Mouse (Mus musculus) lung, embryonic 14.5 days (tissue): ENCODE measurements around the gene Wdfy1. TPM values are rescaled to one million over a fixed set of nuclear protein-coding genes. Genes with fewer than 3 reads are reported as not detected.

Experiments
- ATAC-seq: fragments of 200-750 bp; cut with Nextera tagmentation; 2 replicates; pipeline ENCODE4 v1.8.0; 2017; ENCODE audit warnings: mild to moderate bottlenecking, moderate TSS enrichment, moderate library complexity; ENCODE audit not compliant: insufficient read depth
- DNase-seq: peaks from one replicate; pipeline ENCODE4 v3.0.0-alpha.2; 2015
- H3K27ac ChIP-seq: fragments of 300-500 bp; sonication (generic); 2 replicates; pipeline ENCODE4 v1.5.1; 2014; ENCODE audit warnings: low read depth, mild to moderate bottlenecking, moderate library complexity
- H3K27me3 ChIP-seq: fragments of 300-500 bp; sonication (generic); 2 replicates; pipeline ENCODE4 v1.6.1; 2014; ENCODE audit warnings: low read length, control low read depth; ENCODE audit not compliant: insufficient read depth
- H3K36me3 ChIP-seq: fragments of 300-500 bp; sonication (generic); 2 replicates; pipeline ENCODE4 v1.6.1; 2014; ENCODE audit warnings: control low read depth; ENCODE audit not compliant: insufficient read depth
- H3K4me1 ChIP-seq: fragments of 300-500 bp; sonication (generic); 2 replicates; pipeline ENCODE4 v1.6.1; 2014; ENCODE audit warnings: antibody characterized with exemption, control low read depth; ENCODE audit not compliant: insufficient read depth
- H3K4me2 ChIP-seq: fragments of 300-500 bp; sonication (generic); 2 replicates; pipeline ENCODE4 v1.6.1; 2014; ENCODE audit warnings: mild to moderate bottlenecking
- H3K4me3 ChIP-seq: fragments of 300-500 bp; sonication (generic); 2 replicates; pipeline ENCODE4 v1.5.1; 2014; ENCODE audit warnings: low read depth, low read length
- H3K9ac ChIP-seq: fragments of 300-500 bp; sonication (generic); 2 replicates; pipeline ENCODE4 v1.6.1; 2014
- H3K9me3 ChIP-seq: fragments of 300-500 bp; sonication (generic); 2 replicates; pipeline ENCODE4 v1.6.1; 2016; ENCODE audit warnings: low read depth, low read length, control low read depth
- CTCF ChIP-seq: IDR thresholded peaks from 2 replicates; pipeline ENCODE4 v1.5.1; 2016; ENCODE audit warnings: antibody characterized with exemption, low read depth
- WGBS: fragments of 180-500 bp; shearing (Covaris S2); extraction: QIAGEN DNeasy Blood & Tissue Kit; methylation state at CpG from one replicate; pipeline ENCODE4 v1.1.7; 2014; 5-methylcytosine and 5-hydroxymethylcytosine counted together
- polyA plus RNA-seq: library from polyadenylated mRNA; unstranded; fragments of >200 nt; fragmentation: Nextera tagmentation; extraction: Ambion mirVana; gene quantifications from 2 replicates; pipeline ENCODE4 v1.2.1, GENCODE M21; 2014

Gene Wdfy1
- polyA plus RNA-seq, 1 experiment from 2014 or later = 39.9 TPM

DNA sequence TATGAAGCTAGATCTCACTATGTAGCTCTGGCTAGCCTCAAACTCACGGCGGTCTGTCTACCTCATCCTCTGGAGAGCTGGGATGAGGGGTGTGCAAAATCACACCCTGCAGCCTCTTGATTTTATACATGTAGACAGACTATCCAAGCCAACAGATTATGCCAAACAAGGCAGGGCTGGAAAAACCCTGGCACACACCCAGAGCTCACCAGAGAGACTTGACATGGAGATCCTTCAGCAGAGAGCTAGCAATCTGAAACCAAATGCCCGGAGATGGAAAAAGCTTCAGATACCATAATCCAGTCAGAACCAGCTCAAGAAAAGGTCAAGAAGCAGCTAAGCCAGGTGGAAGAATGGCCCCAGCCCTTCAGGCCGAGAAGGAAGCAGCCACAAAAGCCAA is 111.0 kb downstream of the Wdfy1 start:
- Histone ChIP-seq H3K4me2 (no peak overlapping the region), H3K4me1 (no peaks in the 10 kb centered on the region), H3K9me3 (no peaks in the 10 kb centered on the region), H3K27ac (no peak overlapping the region), H3K27me3 (no peaks in the 10 kb centered on the region), H3K36me3 (no peaks in the 10 kb centered on the region), H3K9ac (no peak overlapping the region), H3K4me3 (no peak overlapping the region)
- WGBS = 71% methylated on average over 4 of the region's 4 CpGs
- ATAC-seq = no peak
- no peak for DNase-seq
- TF ChIP-seq CTCF = no peak

GRCm38 (mm10) chr1:79659598-79659997 is 116.3 kb downstream of the Wdfy1 start:
- no peak overlapping the region for H3K9ac ChIP-seq
- H3K4me1 ChIP-seq = no peaks in the 10 kb centered on the region
- no peak overlapping the region for H3K4me2 ChIP-seq
- H3K9me3 ChIP-seq = no peaks in the 10 kb centered on the region
- no peaks in the 10 kb centered on the region for H3K27me3 ChIP-seq
- no peaks in the 10 kb centered on the region for H3K36me3 ChIP-seq
- H3K27ac ChIP-seq = no peak overlapping the region
- no peak for DNase-seq
- 74% methylated on average over 7 of the region's 7 CpGs for WGBS
- no peak for ATAC-seq
- no peak for TF ChIP-seq CTCF
- H3K4me3 ChIP-seq = no peak overlapping the region

DNA sequence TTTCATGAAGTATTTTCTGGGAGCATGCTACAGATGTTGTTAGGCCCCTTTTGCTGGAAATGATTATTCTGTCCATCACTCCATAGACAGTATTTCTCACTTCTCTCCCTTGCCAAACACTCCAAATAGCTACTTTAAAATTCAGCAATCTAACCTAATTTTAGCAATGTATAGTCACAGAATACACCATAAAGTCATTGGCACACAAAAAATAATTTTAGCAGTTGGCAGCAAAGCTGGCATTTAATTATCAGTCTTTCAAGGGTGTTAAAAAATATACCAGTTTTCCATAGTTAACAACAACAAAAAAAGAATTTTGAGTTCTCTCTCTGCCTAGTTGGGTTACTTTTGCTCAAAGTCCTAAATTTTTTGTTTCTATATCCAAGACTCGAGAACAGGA is 118.5 kb downstream of the Wdfy1 start:
- Histone ChIP-seq H3K27me3 (no peaks in the 10 kb centered on the region), H3K9me3 (no peaks in the 10 kb centered on the region), H3K9ac (no peak overlapping the region), H3K27ac (no peak overlapping the region), H3K4me2 (no peak overlapping the region), H3K4me3 (no peak overlapping the region), H3K36me3 (no peaks in the 10 kb centered on the region), H3K4me1 (no peaks in the 10 kb centered on the region)
- TF ChIP-seq CTCF = no peak
- no peak for DNase-seq
- no peak for ATAC-seq
- 49% methylated on average over 1 of the region's 1 CpGs for WGBS

DNA sequence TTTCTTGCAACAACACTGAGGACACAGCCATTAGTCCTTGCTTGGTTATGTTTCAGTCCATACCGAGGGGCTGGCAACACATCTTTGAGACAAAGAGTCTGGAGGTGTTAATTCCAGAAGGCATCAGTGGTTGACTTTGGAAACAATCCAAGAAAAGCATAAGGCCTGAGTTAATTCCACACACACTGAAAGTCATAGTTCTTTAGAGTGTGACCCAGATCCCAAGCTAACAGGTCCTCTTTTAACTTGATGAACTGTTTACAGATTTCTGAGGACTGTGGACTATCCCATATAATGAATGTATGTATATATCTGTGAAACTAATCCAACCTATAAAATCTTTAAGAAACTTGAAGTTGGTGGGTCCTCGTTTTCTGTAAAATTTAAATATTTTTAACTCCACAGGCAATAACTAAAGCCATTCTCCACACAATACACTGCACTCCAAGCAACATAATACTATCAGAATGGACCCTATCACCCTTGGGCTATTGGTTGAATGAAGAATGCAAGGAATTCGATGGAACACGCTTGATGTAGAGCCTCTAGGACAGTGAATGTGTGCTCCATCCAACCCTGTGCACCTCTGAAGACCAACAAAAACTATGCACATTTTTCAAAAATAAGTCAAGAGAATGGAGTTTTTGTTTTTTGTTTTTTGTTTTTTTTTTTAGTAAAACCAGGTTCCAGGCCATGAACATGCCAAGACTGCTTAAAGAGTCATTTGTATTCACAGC is 120.0 kb downstream of the Wdfy1 start:
- no peak overlapping the region for H3K4me3 ChIP-seq
- no peaks in the 10 kb centered on the region for H3K36me3 ChIP-seq
- H3K27me3 ChIP-seq = no peaks in the 10 kb centered on the region
- no peak for TF ChIP-seq CTCF
- H3K9ac ChIP-seq = no peak overlapping the region
- WGBS = 52% methylated on average over 4 of the region's 4 CpGs
- H3K4me1 ChIP-seq = no peaks in the 10 kb centered on the region
- no peak overlapping the region for H3K4me2 ChIP-seq
- H3K9me3 ChIP-seq = no peaks in the 10 kb centered on the region
- DNase-seq = peak; percentile 40
- no peak for ATAC-seq
- H3K27ac ChIP-seq = no peak overlapping the region

GRCm38 (mm10) chr1:79654948-79655347 is 121.0 kb downstream of the Wdfy1 start:
- H3K4me1 ChIP-seq = no peaks in the 10 kb centered on the region
- no peaks in the 10 kb centered on the region for H3K36me3 ChIP-seq
- H3K27ac ChIP-seq = no peak overlapping the region
- no peak for DNase-seq
- H3K9ac ChIP-seq = no peak overlapping the region
- H3K27me3 ChIP-seq = no peaks in the 10 kb centered on the region
- H3K9me3 ChIP-seq = no peaks in the 10 kb centered on the region
- WGBS = 74% methylated on average over 2 of the region's 2 CpGs
- no peak for ATAC-seq
- no peak overlapping the region for H3K4me2 ChIP-seq
- TF ChIP-seq CTCF = no peak
- no peak overlapping the region for H3K4me3 ChIP-seq

Other genes with a start within 250 kb of the Wdfy1 start
- 0.51 and 0.84 TPM in 2 replicates for gene Ap1s3, start 104.2 kb downstream of the Wdfy1 start, polyA plus RNA-seq
- gene Mrpl44, start 125 bp downstream of the Wdfy1 start, polyA plus RNA-seq = 50.4 and 52.8 TPM in 2 replicates
- gene Serpine2, start 85.0 kb upstream of the Wdfy1 start, polyA plus RNA-seq = 341 and 345 TPM in 2 replicates